Mouse (Mus musculus): Measurements from ENCODE around the gene Pou6f2. TPM values are rescaled to one million over a fixed set of nuclear protein-coding genes. Genes with fewer than 3 reads are reported as not detected.

Gene Pou6f2
- polyA plus RNA-seq, 1 experiment from 2014 or later: not detected

GRCm38 (mm10) chr13:18125226-18126000, 272.1 kb downstream of the Pou6f2 start:
- no peak for TF ChIP-seq CTCF (IDR thresholded peaks at IDR 0.05; ENCODE audit: low read depth)
- H3K4me3 ChIP-seq (ENCODE audit: low read depth, low read length): no peak overlapping the region
- no peak overlapping the region for H3K4me2 ChIP-seq (replicated peaks; ENCODE audit: low read depth)
- H3K27ac ChIP-seq (ENCODE audit: low read depth, low read length): no peak overlapping the region
- H3K36me3 ChIP-seq (ENCODE audit: control insufficient read depth, insufficient read depth): no peaks in the 10 kb centered on the region
- H3K9ac ChIP-seq (ENCODE audit: low read depth, low read length): no peak overlapping the region
- H3K27me3 ChIP-seq (replicated peaks; ENCODE audit: control insufficient read depth, insufficient read depth, low read length): no peaks in the 10 kb centered on the region
- WGBS: 68% methylated on average over 15 of the region's 15 CpGs
- no peak for ATAC-seq
- no peaks in the 10 kb centered on the region for H3K9me3 ChIP-seq (ENCODE audit: control insufficient read depth)
- H3K4me1 ChIP-seq (replicated peaks; ENCODE audit: control insufficient read depth, insufficient read depth, low read length): no peaks in the 10 kb centered on the region

GRCm38 (mm10) chr13:18124368-18124767, 273.1 kb downstream of the Pou6f2 start:
- WGBS: 17% methylated on average over 13 of the region's 13 CpGs
- H3K9ac ChIP-seq (ENCODE audit: low read depth, low read length): no peak overlapping the region
- peak; percentile 68 for TF ChIP-seq CTCF (IDR thresholded peaks at IDR 0.05; ENCODE audit: low read depth)
- peak overlapping the region; percentile 48 for H3K4me2 ChIP-seq (replicated peaks; ENCODE audit: low read depth)
- no peaks in the 10 kb centered on the region for H3K4me1 ChIP-seq (replicated peaks; ENCODE audit: control insufficient read depth, insufficient read depth, low read length)
- H3K27ac ChIP-seq (ENCODE audit: low read depth, low read length): no peak overlapping the region
- H3K4me3 ChIP-seq (ENCODE audit: low read depth, low read length): no peak overlapping the region
- no peaks in the 10 kb centered on the region for H3K36me3 ChIP-seq (ENCODE audit: control insufficient read depth, insufficient read depth)
- H3K9me3 ChIP-seq (ENCODE audit: control insufficient read depth): no peaks in the 10 kb centered on the region
- no peak for ATAC-seq
- H3K27me3 ChIP-seq (replicated peaks; ENCODE audit: control insufficient read depth, insufficient read depth, low read length): no peaks in the 10 kb centered on the region

- TF ChIP-seq CTCF (IDR thresholded peaks at IDR 0.05; ENCODE audit: low read depth): no peak
- H3K9ac ChIP-seq (ENCODE audit: low read depth, low read length): no peak overlapping the region
- no peaks in the 10 kb centered on the region for H3K36me3 ChIP-seq (ENCODE audit: control insufficient read depth, insufficient read depth)
- H3K27ac ChIP-seq (ENCODE audit: low read depth, low read length): no peak overlapping the region
- no peaks in the 10 kb centered on the region for H3K27me3 ChIP-seq (replicated peaks; ENCODE audit: control insufficient read depth, insufficient read depth, low read length)
- H3K4me2 ChIP-seq (replicated peaks; ENCODE audit: low read depth): no peak overlapping the region
- WGBS: 91% methylated on average over 2 of the region's 2 CpGs
- no peaks in the 10 kb centered on the region for H3K4me1 ChIP-seq (replicated peaks; ENCODE audit: control insufficient read depth, insufficient read depth, low read length)
- H3K4me3 ChIP-seq (ENCODE audit: low read depth, low read length): no peak overlapping the region
- ATAC-seq: no peak
- no peaks in the 10 kb centered on the region for H3K9me3 ChIP-seq (ENCODE audit: control insufficient read depth)
These were observed 277.1 kb downstream of the Pou6f2 start for GRCm38 (mm10) chr13:18120406-18120805.

GRCm38 (mm10) chr13:18081443-18082119, 315.9 kb downstream of the Pou6f2 start:
- H3K27ac ChIP-seq (ENCODE audit: low read depth, low read length): no peak overlapping the region
- H3K4me2 ChIP-seq (replicated peaks; ENCODE audit: low read depth): peak overlapping the region; percentile 30; the same call in 1 of the 2 replicates
- H3K4me3 ChIP-seq (ENCODE audit: low read depth, low read length): no peak overlapping the region
- 0 out of 2 replicates have a peak, but pooled peaks cover 2% of the 10 kb centered on the region for H3K4me1 ChIP-seq (replicated peaks; ENCODE audit: control insufficient read depth, insufficient read depth, low read length)
- peak; percentile 73; the same call in 1 of the 2 replicates for ATAC-seq
- H3K9ac ChIP-seq (ENCODE audit: low read depth, low read length): no peak overlapping the region
- TF ChIP-seq CTCF (IDR thresholded peaks at IDR 0.05; ENCODE audit: low read depth): no peak
- WGBS: 33% methylated on average over 10 of the region's 10 CpGs
- no peaks in the 10 kb centered on the region for H3K9me3 ChIP-seq (ENCODE audit: control insufficient read depth)
- no peaks in the 10 kb centered on the region for H3K36me3 ChIP-seq (ENCODE audit: control insufficient read depth, insufficient read depth)
- H3K27me3 ChIP-seq (replicated peaks; ENCODE audit: control insufficient read depth, insufficient read depth, low read length): no peaks in the 10 kb centered on the region

Measured in intestine, postnatal 0 days (tissue).